Mouse (Mus musculus) left cerebral cortex, postnatal 10 days (tissue): Measurements from ENCODE around the gene Acox2. TPM values are rescaled to one million over a fixed set of nuclear protein-coding genes. Genes with fewer than 3 reads are reported as not detected.

Experiments
- DNase-seq, 2 experiments: peaks; one replicate each; pipeline ENCODE4 v3.0.0; 2021 to 2022; ENCODE audit warnings: low spot score in 2 of 2, mixed read lengths in 1 of 2; ENCODE audit errors: extremely low spot score in 1 of 2
- intact Hi-C: fragments of 180-260 bp; cut with DNase I; formaldehyde crosslinking; loops from one replicate; pipeline ENCODE4 v1.15.1; 2025
- total RNA-seq, 2 experiments: library from RNA; stranded (reverse); gene quantifications; 2 replicates each; pipeline ENCODE4 v1.2.3; 2021

Gene Acox2
- total RNA-seq, 2 experiments from 2014 or later: 0.61 TPM; not detected in 1

GRCm38 (mm10) chr14:8255076-8255729, 4.0 kb downstream of the Acox2 start:
- DNase-seq: peak; percentile 39 to 78
- intact Hi-C loops: no loop called here

- DNase-seq: no peak
- intact Hi-C loops: no loop called here
Observed at GRCm38 (mm10) chr14:8251330-8251885, 7.7 kb downstream of the Acox2 start.

- no peak for DNase-seq
- intact Hi-C loops: no loop called here
Observed at GRCm38 (mm10) chr14:8250141-8250871, 8.8 kb downstream of the Acox2 start.

- DNase-seq: no peak
- intact Hi-C loops: no loop called here
Observed at GRCm38 (mm10) chr14:8249206-8249605, 9.9 kb downstream of the Acox2 start.

- no peak for DNase-seq
- intact Hi-C loops: no loop called here
Observed at GRCm38 (mm10) chr14:8246878-8247277, 12.3 kb downstream of the Acox2 start.

GRCm38 (mm10) chr14:8244211-8244611, 14.9 kb downstream of the Acox2 start:
- DNase-seq: no peak
- intact Hi-C loops: loop anchor here (5.0 kb wide), 1 partner anchor 103 kb away; no protein-coding TSS in a partner anchor

- intact Hi-C loops: loop anchor here (5.0 kb wide), 1 partner anchor 104 kb away; no protein-coding TSS in a partner anchor
- DNase-seq: no peak
Observed at GRCm38 (mm10) chr14:8243136-8243888, 15.8 kb downstream of the Acox2 start.

- intact Hi-C loops: loop anchor here (5.0 kb wide), 1 partner anchor 105 kb away; no protein-coding TSS in a partner anchor
- DNase-seq: peak; percentile 21 to 46
Observed at GRCm38 (mm10) chr14:8242388-8242920, 16.7 kb downstream of the Acox2 start.

GRCm38 (mm10) chr14:8241816-8242215, 17.3 kb downstream of the Acox2 start:
- DNase-seq: no peak
- intact Hi-C loops: loop anchor here (5.0 kb wide), 1 partner anchor 105 kb away; no protein-coding TSS in a partner anchor

- no peak for DNase-seq
- intact Hi-C loops: no loop called here
Observed at GRCm38 (mm10) chr14:8233252-8233651, 25.9 kb downstream of the Acox2 start.

GRCm38 (mm10) chr14:8232155-8232910, 26.8 kb downstream of the Acox2 start:
- DNase-seq: no peak
- intact Hi-C loops: no loop called here

GRCm38 (mm10) chr14:8229367-8230019, 29.7 kb downstream of the Acox2 start:
- DNase-seq: no peak
- intact Hi-C loops: no loop called here

- no peak for DNase-seq
- intact Hi-C loops: no loop called here
Observed at GRCm38 (mm10) chr14:8224805-8225204, 34.3 kb downstream of the Acox2 start.

GRCm38 (mm10) chr14:8223506-8224293, 35.5 kb downstream of the Acox2 start:
- intact Hi-C loops: no loop called here
- DNase-seq: no peak

- DNase-seq: no peak
- intact Hi-C loops: no loop called here
Observed at GRCm38 (mm10) chr14:8222561-8222960, 36.6 kb downstream of the Acox2 start.

GRCm38 (mm10) chr14:8220912-8221311, 38.2 kb downstream of the Acox2 start:
- DNase-seq: no peak
- intact Hi-C loops: no loop called here

- intact Hi-C loops: no loop called here
- no peak for DNase-seq
Observed at GRCm38 (mm10) chr14:8220306-8220705, 38.8 kb downstream of the Acox2 start.
